Mouse (Mus musculus) erythroblast, embryonic 14.5 days (primary cell): Measurements from ENCODE around the gene Syn3.

ENCODE experiments used
- GATA1 ChIP-seq: IDR thresholded peaks from 2 replicates; pipeline ENCODE4 v1.6.1; 2012; ENCODE audit warnings: low read length, inconsistent platforms, mixed read lengths
- TAL1 ChIP-seq: IDR thresholded peaks from 3 replicates; pipeline ENCODE4 v1.6.1; 2012; ENCODE audit warnings: low read length, inconsistent platforms, mixed read lengths

GRCm38 (mm10) chr10:86300293-86301116 lies 198.2 kb downstream of the Syn3 start, which contains the start of gene Timp3:
- TF ChIP-seq TAL1 (no peak), GATA1 (no peak)
